Mouse (Mus musculus) right cerebral cortex, postnatal 4 days (tissue): Measurements from ENCODE around the gene Rgs9bp.
"Not testable (repeated sequence)": the region's sequence is repeated elsewhere in the genome, so short reads cannot be mapped to it uniquely, and the experiment has no call there.

ENCODE experiments used
- DNase-seq: peaks from one replicate; pipeline ENCODE4 v3.0.0-alpha.2; 2022

Rgs9bp gene

GRCm38 (mm10) chr7:35582719-35583118 is 2.7 kb downstream of the Rgs9bp start:
- no peak for DNase-seq

GRCm38 (mm10) chr7:35579849-35580248 is 5.5 kb downstream of the Rgs9bp start:
- peak; percentile 50 for DNase-seq

- DNase-seq: not testable (repeated sequence)
These were observed 14.5 kb downstream of the Rgs9bp start for GRCm38 (mm10) chr7:35570883-35571282.

GRCm38 (mm10) chr7:35569724-35570123 is 15.7 kb downstream of the Rgs9bp start:
- DNase-seq: not testable (repeated sequence)

- DNase-seq: not testable (repeated sequence)
These were observed 19.4 kb downstream of the Rgs9bp start for GRCm38 (mm10) chr7:35565965-35566364.

GRCm38 (mm10) chr7:35564872-35565271 is 20.5 kb downstream of the Rgs9bp start:
- DNase-seq: not testable (repeated sequence)

- DNase-seq: no peak
These were observed 21.1 kb downstream of the Rgs9bp start for GRCm38 (mm10) chr7:35564067-35564865.

GRCm38 (mm10) chr7:35563071-35563470 is 22.3 kb downstream of the Rgs9bp start:
- no peak for DNase-seq

- no peak for DNase-seq
These were observed 25.5 kb downstream of the Rgs9bp start for GRCm38 (mm10) chr7:35559838-35560237.

- no peak for DNase-seq
These were observed 26.7 kb downstream of the Rgs9bp start for GRCm38 (mm10) chr7:35558681-35559080.

- DNase-seq: no peak
These were observed 27.8 kb downstream of the Rgs9bp start for GRCm38 (mm10) chr7:35557577-35557976.

- DNase-seq: no peak
These were observed 28.5 kb downstream of the Rgs9bp start for GRCm38 (mm10) chr7:35556905-35557304.

- no peak for DNase-seq
These were observed 29.2 kb downstream of the Rgs9bp start, which contains the start of gene Nudt19 for GRCm38 (mm10) chr7:35556205-35556603. TSS of gene Nudt19 (minus strand) at chr7:35556304.

GRCm38 (mm10) chr7:35555224-35556204 is 29.9 kb downstream of the Rgs9bp start:
- DNase-seq: peak; percentile 90

- peak; percentile 41 for DNase-seq
These were observed 30.7 kb downstream of the Rgs9bp start for GRCm38 (mm10) chr7:35554605-35555175.

GRCm38 (mm10) chr7:35553751-35554604 is 31.4 kb downstream of the Rgs9bp start:
- DNase-seq: peak; percentile 58

- peak; percentile 51 for DNase-seq
These were observed 39.5 kb downstream of the Rgs9bp start for GRCm38 (mm10) chr7:35545881-35546280.

- DNase-seq: no peak
These were observed 47.8 kb downstream of the Rgs9bp start, which contains the start of gene Tdrd12 for GRCm38 (mm10) chr7:35537562-35537961. TSS of gene Tdrd12 (minus strand) at chr7:35537745.

GRCm38 (mm10) chr7:35535750-35536512 is 49.5 kb downstream of the Rgs9bp start:
- DNase-seq: no peak

GRCm38 (mm10) chr7:35530544-35530943 is 54.8 kb downstream of the Rgs9bp start:
- not testable (repeated sequence) for DNase-seq

GRCm38 (mm10) chr7:35530026-35530425 is 55.4 kb downstream of the Rgs9bp start:
- no peak for DNase-seq
